Mouse (Mus musculus): ENCODE data around the gene Smyd5. TPM values are rescaled to one million over a fixed set of nuclear protein-coding genes. Genes with fewer than 3 reads are reported as not detected.
A peak's percentile ranks its signal among the peaks of the same experiment; 100 is the strongest.

The Smyd5 gene
- polyA plus RNA-seq, 1 experiment from 2014 or later = 69.8 TPM

GRCm38 (mm10) chr6:85478416-85478815 is 46.6 kb downstream of the Smyd5 start:
- no peaks in the 10 kb centered on the region for H3K9me3 ChIP-seq (ENCODE audit: control insufficient read depth, low read length)
- no peak for ATAC-seq

DNA sequence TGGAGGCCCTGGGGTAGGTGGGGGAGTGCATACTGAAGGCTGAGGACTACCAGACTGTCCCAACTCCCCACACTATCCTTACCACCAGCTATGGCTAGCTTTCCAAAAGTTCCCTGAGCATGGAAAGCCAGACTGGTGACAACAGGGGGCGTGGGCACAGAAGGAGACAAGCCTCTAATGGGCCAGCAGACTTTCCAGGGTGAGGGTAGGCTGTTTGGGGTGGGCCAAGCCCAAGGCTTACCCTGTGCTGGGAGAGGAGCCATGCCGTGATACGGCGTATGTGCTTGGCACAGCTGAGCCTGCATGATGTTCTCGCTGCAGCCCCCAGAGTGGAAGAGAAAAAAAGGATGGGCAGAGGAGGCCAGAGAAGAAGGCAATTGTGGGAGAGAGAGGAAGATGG is 48.2 kb downstream of the Smyd5 start:
- H3K9me3 ChIP-seq (ENCODE audit: control insufficient read depth, low read length) = no peaks in the 10 kb centered on the region
- no peak overlapping the region for H3K9ac ChIP-seq (replicated peaks; ENCODE audit: low read depth, low read length)
- no peak overlapping the region for H3K4me3 ChIP-seq (replicated peaks; ENCODE audit: low read length)
- peaks cover 9% of the 10 kb centered on the region for H3K4me1 ChIP-seq (replicated peaks; ENCODE audit: control insufficient read depth, insufficient read depth, low read length)
- no peak overlapping the region for H3K4me2 ChIP-seq (ENCODE audit: low read length)
- H3K27ac ChIP-seq (ENCODE audit: low read length) = no peak overlapping the region
- 71% methylated on average over 5 of the region's 5 CpGs for WGBS
- H3K27me3 ChIP-seq (replicated peaks; ENCODE audit: control insufficient read depth, insufficient read depth, low read length) = peaks cover 17% of the 10 kb centered on the region
- no peak for ATAC-seq
- H3K36me3 ChIP-seq (ENCODE audit: control insufficient read depth, insufficient read depth) = no peaks in the 10 kb centered on the region

More at GRCm38 (mm10) chr6:85478416-85478815, 46.6 kb downstream of the Smyd5 start:
- 51% methylated on average over 14 of the region's 14 CpGs for WGBS
- H3K4me1 ChIP-seq (replicated peaks; ENCODE audit: control insufficient read depth, insufficient read depth, low read length) = no peaks in the 10 kb centered on the region
- H3K36me3 ChIP-seq (ENCODE audit: control insufficient read depth, insufficient read depth) = no peaks in the 10 kb centered on the region
- H3K4me2 ChIP-seq (ENCODE audit: low read length) = no peak overlapping the region
- no peak overlapping the region for H3K27ac ChIP-seq (ENCODE audit: low read length)
- 0 out of 2 replicates have a peak, but pooled peaks cover 3% of the 10 kb centered on the region for H3K27me3 ChIP-seq (replicated peaks; ENCODE audit: control insufficient read depth, insufficient read depth, low read length)
- no peak overlapping the region for H3K9ac ChIP-seq (replicated peaks; ENCODE audit: low read depth, low read length)
- no peak overlapping the region for H3K4me3 ChIP-seq (replicated peaks; ENCODE audit: low read length)

GRCm38 (mm10) chr6:85480685-85481084 is 48.9 kb downstream of the Smyd5 start:
- no peak for ATAC-seq
- Histone ChIP-seq H3K27ac (ENCODE audit: low read length) (no peak overlapping the region), H3K4me1 (replicated peaks; ENCODE audit: control insufficient read depth, insufficient read depth, low read length) (peaks cover 9% of the 10 kb centered on the region), H3K36me3 (ENCODE audit: control insufficient read depth, insufficient read depth) (no peaks in the 10 kb centered on the region), H3K9ac (replicated peaks; ENCODE audit: low read depth, low read length) (no peak overlapping the region), H3K9me3 (ENCODE audit: control insufficient read depth, low read length) (no peaks in the 10 kb centered on the region), H3K4me2 (ENCODE audit: low read length) (no peak overlapping the region), H3K4me3 (replicated peaks; ENCODE audit: low read length) (no peak overlapping the region), H3K27me3 (replicated peaks; ENCODE audit: control insufficient read depth, insufficient read depth, low read length) (peaks cover 24% of the 10 kb centered on the region)
- 68% methylated on average over 16 of the region's 16 CpGs for WGBS

GRCm38 (mm10) chr6:85483843-85484721 is 52.3 kb downstream of the Smyd5 start:
- peaks cover 34% of the 10 kb centered on the region for H3K27me3 ChIP-seq (replicated peaks; ENCODE audit: control insufficient read depth, insufficient read depth, low read length)
- H3K4me1 ChIP-seq (replicated peaks; ENCODE audit: control insufficient read depth, insufficient read depth, low read length) = peaks cover 9% of the 10 kb centered on the region
- ATAC-seq = no peak
- no peaks in the 10 kb centered on the region for H3K9me3 ChIP-seq (ENCODE audit: control insufficient read depth, low read length)
- H3K4me3 ChIP-seq (replicated peaks; ENCODE audit: low read length) = peak overlapping the region; percentile 36
- H3K36me3 ChIP-seq (ENCODE audit: control insufficient read depth, insufficient read depth) = no peaks in the 10 kb centered on the region
- H3K9ac ChIP-seq (replicated peaks; ENCODE audit: low read depth, low read length) = 0 out of 2 replicates have a peak overlapping the region, but pooled peaks have one; percentile 31
- H3K4me2 ChIP-seq (ENCODE audit: low read length) = peak overlapping the region; percentile 45
- 3% methylated on average over 91 of the region's 92 CpGs for WGBS
- no peak overlapping the region for H3K27ac ChIP-seq (ENCODE audit: low read length)

DNA sequence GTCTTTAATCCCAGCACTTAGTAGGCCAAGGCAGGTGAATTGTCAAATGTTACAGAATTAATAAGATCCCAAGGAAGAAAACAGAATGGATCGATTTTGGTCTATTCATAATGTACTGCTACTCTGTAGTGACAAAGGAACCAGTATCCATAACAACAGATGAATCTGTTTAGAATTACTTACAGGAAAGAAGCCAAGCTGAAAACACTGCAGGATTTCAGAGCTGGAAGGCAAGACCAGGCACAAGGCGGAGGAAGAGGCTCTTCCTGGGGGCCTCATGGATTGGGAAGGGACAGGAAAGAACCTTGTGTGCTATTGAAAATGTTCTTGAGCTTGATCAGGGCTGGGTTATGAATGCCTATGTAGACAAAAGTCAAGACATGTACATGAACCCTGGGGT is 53.9 kb downstream of the Smyd5 start:
- Histone ChIP-seq H3K4me3 (replicated peaks; ENCODE audit: low read length) (no peak overlapping the region), H3K36me3 (ENCODE audit: control insufficient read depth, insufficient read depth) (no peaks in the 10 kb centered on the region), H3K9ac (replicated peaks; ENCODE audit: low read depth, low read length) (no peak overlapping the region), H3K4me2 (ENCODE audit: low read length) (no peak overlapping the region), H3K9me3 (ENCODE audit: control insufficient read depth, low read length) (no peaks in the 10 kb centered on the region), H3K4me1 (replicated peaks; ENCODE audit: control insufficient read depth, insufficient read depth, low read length) (peaks cover 9% of the 10 kb centered on the region), H3K27ac (ENCODE audit: low read length) (no peak overlapping the region), H3K27me3 (replicated peaks; ENCODE audit: control insufficient read depth, insufficient read depth, low read length) (peaks cover 34% of the 10 kb centered on the region)
- 59% methylated on average over 2 of the region's 2 CpGs for WGBS
- no peak for ATAC-seq

DNA sequence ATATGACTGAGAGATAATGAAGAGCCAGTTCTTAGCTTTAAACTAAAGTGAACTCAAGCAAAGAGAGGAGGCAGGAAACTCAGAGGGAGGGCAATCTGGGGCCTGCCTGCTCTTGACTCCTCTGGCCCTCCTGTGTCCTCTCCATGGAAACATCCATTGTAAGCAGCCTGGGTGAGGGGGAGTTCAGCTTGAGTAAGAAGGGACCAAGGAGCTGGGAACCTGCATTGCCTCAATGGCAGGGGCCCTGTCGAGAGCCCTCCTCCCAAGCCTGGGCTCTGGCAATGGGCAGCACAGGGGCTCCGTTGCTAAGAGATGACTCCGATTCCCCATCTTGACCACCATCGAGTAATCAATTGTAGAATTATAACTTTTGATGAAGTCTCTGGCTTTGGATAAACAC is 56.7 kb downstream of the Smyd5 start:
- no peak overlapping the region for H3K27ac ChIP-seq (ENCODE audit: low read length)
- no peaks in the 10 kb centered on the region for H3K9me3 ChIP-seq (ENCODE audit: control insufficient read depth, low read length)
- no peak overlapping the region for H3K4me2 ChIP-seq (ENCODE audit: low read length)
- no peak for ATAC-seq
- no peak overlapping the region for H3K4me3 ChIP-seq (replicated peaks; ENCODE audit: low read length)
- H3K27me3 ChIP-seq (replicated peaks; ENCODE audit: control insufficient read depth, insufficient read depth, low read length) = peaks cover 31% of the 10 kb centered on the region
- peaks cover 9% of the 10 kb centered on the region for H3K4me1 ChIP-seq (replicated peaks; ENCODE audit: control insufficient read depth, insufficient read depth, low read length)
- WGBS = 44% methylated on average over 4 of the region's 4 CpGs
- H3K9ac ChIP-seq (replicated peaks; ENCODE audit: low read depth, low read length) = no peak overlapping the region
- H3K36me3 ChIP-seq (ENCODE audit: control insufficient read depth, insufficient read depth) = no peaks in the 10 kb centered on the region

- no peak for ATAC-seq
- peaks cover 19% of the 10 kb centered on the region for H3K27me3 ChIP-seq (replicated peaks; ENCODE audit: control insufficient read depth, insufficient read depth, low read length)
- no peak overlapping the region for H3K9ac ChIP-seq (replicated peaks; ENCODE audit: low read depth, low read length)
- no peak overlapping the region for H3K4me3 ChIP-seq (replicated peaks; ENCODE audit: low read length)
- no peaks in the 10 kb centered on the region; the same call in 1 of the 2 replicates for H3K4me1 ChIP-seq (replicated peaks; ENCODE audit: control insufficient read depth, insufficient read depth, low read length)
- H3K27ac ChIP-seq (ENCODE audit: low read length) = no peak overlapping the region
- 86% methylated on average over 3 of the region's 3 CpGs for WGBS
- H3K9me3 ChIP-seq (ENCODE audit: control insufficient read depth, low read length) = no peaks in the 10 kb centered on the region
- H3K4me2 ChIP-seq (ENCODE audit: low read length) = no peak overlapping the region
- no peaks in the 10 kb centered on the region for H3K36me3 ChIP-seq (ENCODE audit: control insufficient read depth, insufficient read depth)
Measured at GRCm38 (mm10) chr6:85489717-85490116, 57.9 kb downstream of the Smyd5 start.

DNA sequence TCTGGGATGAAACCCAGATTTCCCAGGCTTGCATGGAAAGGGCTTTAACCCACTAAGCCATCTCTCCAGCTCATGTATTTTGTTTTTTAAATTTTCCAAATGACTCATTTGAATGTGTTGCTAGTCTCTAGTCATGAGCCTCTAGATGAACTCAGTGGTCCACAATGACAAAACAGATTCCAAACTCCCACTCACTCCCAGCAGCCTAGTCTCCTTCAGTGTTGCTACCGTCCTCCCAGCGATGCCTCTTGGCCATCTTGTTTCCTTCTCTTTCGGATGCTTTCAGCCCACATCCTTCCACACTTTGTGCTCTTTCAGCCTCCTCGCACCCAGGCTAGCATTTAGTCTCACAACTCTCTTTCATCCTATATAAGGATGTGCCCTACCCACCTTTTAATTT is 58.5 kb downstream of the Smyd5 start:
- H3K27ac ChIP-seq (ENCODE audit: low read length) = no peak overlapping the region
- no peak for ATAC-seq
- peaks cover 14% of the 10 kb centered on the region for H3K27me3 ChIP-seq (replicated peaks; ENCODE audit: control insufficient read depth, insufficient read depth, low read length)
- H3K4me3 ChIP-seq (replicated peaks; ENCODE audit: low read length) = no peak overlapping the region
- H3K36me3 ChIP-seq (ENCODE audit: control insufficient read depth, insufficient read depth) = no peaks in the 10 kb centered on the region
- no peaks in the 10 kb centered on the region for H3K9me3 ChIP-seq (ENCODE audit: control insufficient read depth, low read length)
- H3K9ac ChIP-seq (replicated peaks; ENCODE audit: low read depth, low read length) = no peak overlapping the region
- H3K4me1 ChIP-seq (replicated peaks; ENCODE audit: control insufficient read depth, insufficient read depth, low read length) = no peaks in the 10 kb centered on the region
- 83% methylated on average over 4 of the region's 4 CpGs for WGBS
- no peak overlapping the region for H3K4me2 ChIP-seq (ENCODE audit: low read length)

DNA sequence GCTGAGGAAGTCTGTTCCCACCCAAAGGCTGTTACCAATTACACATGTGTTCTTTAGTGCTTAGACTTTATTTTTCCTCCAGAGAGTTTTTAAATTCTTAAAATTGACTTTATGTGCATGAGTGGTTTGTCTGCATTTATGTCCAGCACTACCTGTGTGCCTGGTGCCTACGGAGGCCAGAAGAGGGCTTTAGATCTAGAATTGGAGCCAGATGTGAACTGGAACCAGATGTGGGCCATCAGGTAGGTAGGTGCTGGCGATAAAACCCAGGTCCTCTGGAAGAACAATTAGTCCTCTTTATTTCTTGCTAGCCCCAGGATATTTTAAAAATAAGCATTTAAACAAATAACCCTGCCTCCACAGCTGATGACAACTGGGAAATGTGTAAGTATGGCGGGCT is 59.8 kb downstream of the Smyd5 start:
- H3K4me2 ChIP-seq (ENCODE audit: low read length) = no peak overlapping the region
- H3K4me1 ChIP-seq (replicated peaks; ENCODE audit: control insufficient read depth, insufficient read depth, low read length) = no peaks in the 10 kb centered on the region
- no peak overlapping the region for H3K9ac ChIP-seq (replicated peaks; ENCODE audit: low read depth, low read length)
- no peaks in the 10 kb centered on the region for H3K9me3 ChIP-seq (ENCODE audit: control insufficient read depth, low read length)
- peaks cover 1% of the 10 kb centered on the region for H3K27me3 ChIP-seq (replicated peaks; ENCODE audit: control insufficient read depth, insufficient read depth, low read length)
- no peak overlapping the region for H3K27ac ChIP-seq (ENCODE audit: low read length)
- no peak overlapping the region for H3K4me3 ChIP-seq (replicated peaks; ENCODE audit: low read length)
- no peaks in the 10 kb centered on the region for H3K36me3 ChIP-seq (ENCODE audit: control insufficient read depth, insufficient read depth)
- ATAC-seq = no peak
- WGBS = 93% methylated on average over 3 of the region's 3 CpGs

All from forebrain, embryonic 16.5 days (tissue).